Mouse (Mus musculus) testis, adult 2 months (tissue): Measurements from ENCODE around the gene N4bp3. TPM values are rescaled to one million over a fixed set of nuclear protein-coding genes. Genes with fewer than 3 reads are reported as not detected.
"Not testable (repeated sequence)": the region's sequence is repeated elsewhere in the genome, so short reads cannot be mapped to it uniquely, and the experiment has no call there.

Experiments
- H3K27ac ChIP-seq: fragments of 200-500 bp; 2 replicates; pipeline ENCODE4 v1.5.1; 2012; ENCODE audit warnings: low read depth, low read length; ENCODE audit not compliant: control insufficient read depth, insufficient read depth
- H3K27me3 ChIP-seq: fragments of 200-500 bp; 2 replicates; pipeline ENCODE4 v1.6.1; 2012; ENCODE audit warnings: mild to moderate bottlenecking, low read length, moderate library complexity; ENCODE audit not compliant: control insufficient read depth, insufficient read depth
- H3K36me3 ChIP-seq: fragments of 200-500 bp; 2 replicates; pipeline ENCODE4 v1.6.1; 2012; ENCODE audit warnings: mild to moderate bottlenecking, low read length; ENCODE audit not compliant: control insufficient read depth, insufficient read depth
- H3K4me1 ChIP-seq: fragments of 200-500 bp; 2 replicates; pipeline ENCODE4 v1.6.1; 2012; ENCODE audit warnings: low read length; ENCODE audit not compliant: control insufficient read depth, insufficient read depth
- H3K4me3 ChIP-seq: fragments of 200-500 bp; 2 replicates; pipeline ENCODE4 v1.5.1; 2012; ENCODE audit warnings: low read depth, mild to moderate bottlenecking, low read length, moderate library complexity, mixed read lengths; ENCODE audit not compliant: control insufficient read depth
- CTCF ChIP-seq: fragments of 200-500 bp; IDR thresholded peaks from 2 replicates; pipeline ENCODE4 v1.5.1; 2012; ENCODE audit warnings: low read depth, mild to moderate bottlenecking, inconsistent platforms, low read length, moderate library complexity; ENCODE audit not compliant: control insufficient read depth, insufficient read depth, insufficient replicate concordance
- POLR2A ChIP-seq: fragments of 200-500 bp; IDR thresholded peaks from 2 replicates; pipeline ENCODE4 v1.6.1; 2012; ENCODE audit warnings: low read depth, mild to moderate bottlenecking, inconsistent platforms, low read length, moderate library complexity; ENCODE audit not compliant: control insufficient read depth
- polyA plus RNA-seq: library from polyadenylated mRNA; depleted of rRNA; stranded (reverse); fragments of >200 nt; gene quantifications from 2 replicates; pipeline ENCODE4 v1.2.3, GENCODE M21; 2012; rRNA removed

N4bp3 gene
- polyA plus RNA-seq: 16.3 and 19.0 TPM in 2 replicates

DNA sequence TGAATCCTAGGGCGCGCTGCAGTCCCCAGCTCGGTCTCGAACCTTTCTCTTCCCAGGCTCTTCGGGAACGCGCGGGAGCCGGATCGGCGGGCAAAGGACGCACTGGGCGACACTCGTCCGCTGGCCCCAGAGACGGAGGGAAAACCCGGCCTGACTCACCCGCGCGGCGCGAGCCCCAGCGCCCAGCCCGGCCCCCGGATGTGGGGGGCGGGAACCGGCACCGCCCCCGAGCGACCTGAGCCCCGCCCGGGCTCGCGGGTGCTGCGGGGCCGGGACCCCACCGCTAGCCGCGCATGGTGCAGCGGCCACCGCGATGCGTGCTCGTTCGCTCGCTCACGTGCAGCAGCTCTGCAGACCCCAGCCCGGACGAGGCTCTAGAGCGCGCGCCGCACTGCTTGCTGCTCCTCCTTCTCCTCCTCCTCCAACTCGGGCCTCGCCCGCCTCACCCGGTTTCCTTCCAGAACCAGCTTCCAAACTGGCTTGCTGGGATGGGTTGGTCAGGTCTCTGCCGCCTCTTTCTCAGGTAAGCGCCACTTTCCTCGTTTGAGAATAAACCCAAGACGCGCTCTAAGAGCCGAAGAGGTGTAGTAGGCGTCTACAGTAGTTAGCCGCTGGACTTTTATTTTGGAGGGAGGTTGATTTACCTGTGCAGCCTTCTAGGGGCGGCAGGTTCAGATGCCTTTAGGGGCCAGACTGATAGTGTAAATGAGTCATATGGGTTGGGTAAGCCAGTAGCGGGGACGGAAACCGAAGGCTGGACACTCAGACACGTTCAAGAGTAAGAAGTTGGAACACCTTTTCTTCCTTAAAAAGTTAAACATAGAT, at the start of gene N4bp3, which contains the start of gene D930048N14Rik:
Gene N4bp3, minus strand, starts transcription at position 152 of the 825 bp plus-strand sequence.
Gene D930048N14Rik, plus strand, starts transcription at position 264 of the 825 bp plus-strand sequence.
- peaks cover 32% of the 10 kb centered on the region for H3K4me1 ChIP-seq
- no peaks in the 10 kb centered on the region for H3K27me3 ChIP-seq
- peak within 1 kb of the TSS; percentile 46 for H3K27ac ChIP-seq
- TF ChIP-seq POLR2A (no peak), CTCF (no peak)
- H3K36me3 ChIP-seq: no peaks in the 10 kb centered on the region
- peak within 1 kb of the TSS; percentile 89 for H3K4me3 ChIP-seq

DNA sequence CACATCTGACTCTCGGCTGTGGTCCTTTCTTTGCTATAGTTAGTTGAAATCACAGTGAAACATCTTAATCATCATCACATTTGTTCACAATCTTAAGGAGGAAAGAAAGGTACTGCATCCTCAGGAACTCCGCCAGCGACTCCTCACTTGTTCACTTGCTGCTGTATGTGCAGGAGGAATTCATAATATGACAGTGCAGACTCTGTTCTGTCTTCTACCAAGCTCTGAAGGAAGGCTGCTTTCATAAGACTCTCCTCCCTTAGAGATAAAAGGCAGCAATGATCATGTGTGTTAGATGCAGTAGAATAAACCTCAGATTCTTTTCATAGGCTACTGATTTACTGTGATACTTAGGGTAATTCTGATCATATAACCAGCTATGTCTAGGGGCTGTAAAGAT, 44.3 kb upstream of the N4bp3 start:
- Histone ChIP-seq H3K27me3 (no peaks in the 10 kb centered on the region), H3K4me1 (no peaks in the 10 kb centered on the region), H3K4me3 (no peak overlapping the region), H3K27ac (no peak overlapping the region), H3K36me3 (peaks cover 3% of the 10 kb centered on the region; the same call in 1 of the 2 replicates)
- TF ChIP-seq CTCF (no peak), POLR2A (no peak)

DNA sequence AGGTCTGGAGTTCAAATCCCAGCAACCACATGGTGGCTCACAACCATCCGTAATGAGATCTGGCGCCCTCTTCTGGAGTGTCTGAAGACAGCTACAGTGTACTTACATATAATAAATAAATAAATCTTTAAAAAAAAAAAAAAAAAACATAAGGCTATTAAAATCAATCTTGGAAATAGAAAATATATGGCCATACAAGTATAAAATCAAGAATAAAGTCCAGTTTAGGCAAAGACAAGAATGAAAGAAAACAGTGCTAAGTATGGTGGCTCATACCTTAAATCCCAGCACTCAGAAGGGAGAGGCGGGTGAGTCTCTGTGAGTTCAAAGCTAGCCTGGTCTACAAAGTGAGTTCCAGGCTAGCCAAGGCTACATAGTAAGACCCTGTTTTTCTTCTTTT, 40.0 kb upstream of the N4bp3 start:
- H3K4me1 ChIP-seq, H3K27ac ChIP-seq, H3K36me3 ChIP-seq, H3K4me3 ChIP-seq, H3K27me3 ChIP-seq: not testable (repeated sequence)

DNA sequence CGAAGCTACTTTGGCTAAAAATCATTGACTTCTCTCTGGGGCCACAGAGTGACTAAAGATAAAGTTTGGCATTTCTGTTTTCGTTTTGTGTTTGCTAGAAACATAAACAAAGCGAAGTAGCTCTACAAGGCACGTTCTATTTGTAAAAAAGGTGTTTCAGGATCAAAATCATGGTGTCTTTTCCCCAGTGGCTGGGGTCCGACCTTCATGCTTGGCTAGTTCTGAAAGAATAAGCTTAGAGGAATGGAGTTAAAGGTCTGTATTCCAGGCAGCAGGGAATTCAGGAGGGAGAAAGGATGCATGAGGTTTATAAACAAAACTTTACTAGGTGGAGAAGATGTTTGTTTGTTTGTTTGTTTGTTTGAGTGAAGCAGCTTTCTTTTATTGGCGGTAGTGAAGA, 38.7 kb upstream of the N4bp3 start:
- no peaks in the 10 kb centered on the region; the same call in 1 of the 2 replicates for H3K4me1 ChIP-seq
- TF ChIP-seq POLR2A (no peak), CTCF (no peak)
- peak overlapping the region; percentile 100 for H3K27ac ChIP-seq
- peak overlapping the region; percentile 98; the same call in 1 of the 2 replicates for H3K4me3 ChIP-seq
- H3K27me3 ChIP-seq: no peaks in the 10 kb centered on the region
- H3K36me3 ChIP-seq: no peaks in the 10 kb centered on the region

DNA sequence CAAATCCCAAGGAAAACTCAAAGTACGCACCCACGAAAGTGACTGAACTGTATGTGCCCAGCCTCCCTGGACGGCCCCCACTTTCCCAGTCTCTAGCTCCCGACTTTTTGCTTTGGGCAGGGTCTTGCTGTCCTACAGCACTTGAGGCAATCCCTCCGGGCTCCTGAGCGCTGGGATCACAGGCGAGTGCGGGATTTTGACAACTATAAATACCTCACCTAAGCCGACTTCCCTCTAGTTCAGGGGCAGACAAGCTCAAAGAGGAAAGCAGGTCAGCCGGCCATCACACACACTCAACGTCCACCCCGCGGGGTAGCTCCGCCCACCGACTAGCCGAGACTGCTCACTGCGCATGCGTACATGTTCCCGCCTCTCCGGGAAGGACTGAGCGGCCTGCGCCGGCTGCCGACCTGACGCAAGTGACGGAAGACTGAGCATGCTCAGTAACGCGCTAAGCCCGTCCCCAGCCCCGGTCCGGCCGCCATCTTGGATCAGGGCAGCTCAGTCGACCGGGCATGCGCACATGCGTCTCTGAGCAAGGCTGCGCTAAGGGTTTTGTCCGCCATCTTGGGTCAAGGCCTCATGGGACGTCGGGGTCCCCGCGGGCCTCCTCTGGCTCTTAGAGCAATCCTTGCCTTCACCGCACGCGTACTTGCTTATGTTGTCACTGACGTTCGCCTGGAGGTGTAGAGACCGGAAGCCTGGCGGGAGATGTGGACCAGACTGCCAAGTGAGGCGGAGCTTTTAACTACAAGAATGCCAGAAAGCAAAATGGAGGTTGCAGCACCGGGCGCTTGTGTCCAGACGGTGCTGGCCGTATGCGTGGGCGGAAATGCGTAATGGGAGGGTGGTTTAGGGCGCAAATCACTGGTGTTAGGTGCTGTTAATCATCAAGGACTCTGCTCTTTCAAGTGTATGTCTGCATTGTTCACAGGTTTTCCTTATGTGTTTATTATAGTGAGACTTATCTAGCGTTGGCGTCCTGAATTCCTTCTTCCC, 38.0 kb upstream of the N4bp3 start, which contains the start of gene 0610009B22Rik:
Gene 0610009B22Rik, minus strand, starts transcription at position 545 of the 999 bp plus-strand sequence.
- Histone ChIP-seq H3K27me3 (no peaks in the 10 kb centered on the region), H3K36me3 (no peaks in the 10 kb centered on the region), H3K4me3 (peak within 1 kb of the TSS; percentile 98), H3K4me1 (no peaks in the 10 kb centered on the region; the same call in 1 of the 2 replicates), H3K27ac (peak within 1 kb of the TSS; percentile 100)
- peak; percentile 99 for TF ChIP-seq POLR2A
- no peak for TF ChIP-seq CTCF

DNA sequence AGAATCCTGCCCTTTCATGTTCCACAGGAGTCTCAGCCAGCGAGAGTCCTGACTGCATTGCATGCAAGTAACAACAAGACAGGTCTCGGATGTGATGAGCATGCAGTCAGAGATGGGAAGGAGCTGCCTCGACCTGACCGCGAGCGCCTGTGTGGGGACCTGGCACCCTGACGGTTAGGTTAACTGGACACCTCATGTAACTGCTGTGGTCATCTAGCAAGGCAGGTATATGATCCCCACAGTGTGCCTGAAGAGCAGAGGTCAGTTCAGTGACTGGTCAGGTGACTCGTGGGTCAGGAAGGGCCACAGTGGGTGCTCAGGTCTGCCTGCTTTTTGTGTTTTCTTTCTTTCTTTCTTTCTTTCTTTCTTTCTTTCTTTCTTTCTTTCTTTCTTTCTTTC, 31.3 kb upstream of the N4bp3 start:
- H3K4me1 ChIP-seq: peaks cover 4% of the 10 kb centered on the region
- H3K27me3 ChIP-seq: no peaks in the 10 kb centered on the region
- H3K36me3 ChIP-seq: no peaks in the 10 kb centered on the region
- peak overlapping the region; percentile 25 for H3K4me3 ChIP-seq
- TF ChIP-seq POLR2A (no peak), CTCF (no peak)
- peak overlapping the region; percentile 67; the same call in 1 of the 2 replicates for H3K27ac ChIP-seq
